Mouse (Mus musculus): ENCODE results near the gene Tsc2. TPM values are rescaled to one million over a fixed set of nuclear protein-coding genes. Genes with fewer than 3 reads are reported as not detected.
"Not testable (repeated sequence)": the region's sequence is repeated elsewhere in the genome, so short reads cannot be mapped to it uniquely, and the experiment has no call there.

Gene Tsc2
- 100 to 1,000 TPM in 1 of 2 experiments, 10 to 100 TPM in 1; 93.9 to 101 TPM for total RNA-seq (2021)

DNA sequence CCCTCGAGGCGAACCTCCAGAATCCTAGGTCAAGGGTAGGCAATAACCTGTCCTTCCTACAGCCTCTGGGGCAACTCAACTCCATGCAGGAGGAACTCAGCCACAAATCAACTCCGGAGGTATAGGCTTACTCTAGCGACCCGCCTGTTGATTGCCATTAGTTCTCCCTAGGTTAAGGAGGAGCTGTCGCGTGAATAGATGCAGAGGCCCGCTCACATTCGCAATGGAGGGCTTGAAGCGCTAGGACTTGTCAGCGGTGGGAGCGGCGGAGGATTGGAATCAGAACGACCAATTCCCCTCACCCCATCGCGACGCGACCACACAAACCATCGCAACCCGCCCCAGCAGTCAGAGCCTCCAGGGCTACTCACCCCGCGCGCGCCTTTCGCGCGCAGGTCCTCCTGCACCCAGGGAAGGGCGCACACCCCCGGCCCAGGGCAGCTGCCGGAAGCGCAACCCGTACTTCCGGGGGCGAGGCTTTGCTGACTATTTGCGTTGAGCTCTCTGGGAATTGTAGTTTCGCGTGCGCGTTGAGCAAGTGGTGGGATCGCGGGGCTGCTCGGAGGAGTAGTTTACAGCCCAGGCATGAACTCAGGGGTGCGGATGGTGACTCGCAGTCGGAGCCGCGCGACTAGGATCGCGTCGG lies at the start of gene Tsc2, which contains the start of gene Nthl1:
Gene Tsc2 (minus strand): TSS at position 464 of the 646 bp plus-strand sequence.
Gene Nthl1 (plus strand): TSS at position 514 of the 646 bp plus-strand sequence.
- intact Hi-C loops (cut with DNase I): no loop called here

GRCm38 (mm10) chr17:24677500-24678080 lies 45.2 kb upstream of the Tsc2 start:
- DNase-seq (ENCODE audit: low spot score): no peak
- intact Hi-C loops (cut with DNase I): no loop called here

More for the DNA sequence above, at the start of gene Tsc2, which contains the start of gene Nthl1:
- DNase-seq (ENCODE audit: low spot score): peak; percentile 72

DNA sequence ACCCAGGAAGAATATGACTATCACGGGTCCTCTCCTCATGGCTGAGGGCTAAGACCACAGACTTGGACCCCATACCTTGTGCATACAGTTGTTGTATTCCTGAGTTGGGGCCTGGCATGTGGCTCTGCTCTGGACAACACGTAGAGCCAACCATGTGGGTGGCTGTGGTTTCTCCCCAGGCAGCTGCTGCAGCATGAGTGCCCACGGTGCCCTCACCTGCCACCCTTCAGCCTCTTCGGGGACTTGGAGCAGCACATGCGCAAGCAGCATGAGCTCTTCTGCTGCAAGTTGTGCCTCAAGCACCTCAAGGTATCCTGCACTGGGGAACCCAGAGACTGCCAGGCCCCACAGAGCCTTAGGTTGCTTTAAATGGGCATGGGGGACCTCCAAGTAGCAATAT lies 44.4 kb upstream of the Tsc2 start:
- intact Hi-C loops (cut with DNase I): loop anchor here (1.0 kb wide), 1 partner anchor 30 kb away; the partner anchor contains the start of gene Tbl3
- no peak for DNase-seq (ENCODE audit: low spot score)

GRCm38 (mm10) chr17:24676187-24676586 lies 43.8 kb upstream of the Tsc2 start:
- intact Hi-C loops (cut with DNase I): loop anchor here (1.0 kb wide), 1 partner anchor 31 kb away; the partner anchor contains the start of gene Tbl3
- no peak for DNase-seq (ENCODE audit: low spot score)

GRCm38 (mm10) chr17:24674277-24674676 lies 41.8 kb upstream of the Tsc2 start:
- intact Hi-C loops (cut with DNase I): loop anchor here (5.0 kb wide), 1 partner anchor 197 kb away; the partner anchor contains the start of gene Mlst8

GRCm38 (mm10) chr17:24672141-24672540 lies 39.7 kb upstream of the Tsc2 start:
- intact Hi-C loops (cut with DNase I): loop anchor here (5.0 kb wide), 1 partner anchor 195 kb away; the partner anchor contains the start of gene Mlst8
- peak; percentile 62 for DNase-seq (ENCODE audit: low spot score)

More at GRCm38 (mm10) chr17:24674277-24674676, 41.8 kb upstream of the Tsc2 start:
- no peak for DNase-seq (ENCODE audit: low spot score)

DNA sequence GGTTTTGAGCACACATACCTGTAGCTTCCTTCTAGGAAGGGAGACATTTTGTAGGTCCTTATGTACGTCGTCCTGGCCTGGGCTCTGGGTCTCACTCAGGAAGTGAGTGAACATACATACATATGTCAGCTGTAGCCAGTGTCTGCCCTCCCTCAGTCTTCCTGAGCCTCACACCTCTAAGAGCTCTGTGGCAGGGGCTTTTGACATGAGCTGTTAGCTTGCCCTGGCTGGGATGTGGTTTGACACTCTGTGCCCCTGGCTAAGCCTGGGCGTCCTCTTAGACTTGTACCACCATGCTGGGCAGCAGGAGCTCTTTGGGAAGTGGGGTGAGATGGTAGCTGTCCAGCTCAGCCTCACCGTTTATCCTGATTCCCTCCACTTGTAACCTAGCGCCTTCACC lies 38.9 kb upstream of the Tsc2 start:
- intact Hi-C loops (cut with DNase I): loop anchor here (5.0 kb wide), 1 partner anchor 194 kb away; the partner anchor contains the start of gene Mlst8
- no peak for DNase-seq (ENCODE audit: low spot score)

- no peak for DNase-seq (ENCODE audit: low spot score)
- intact Hi-C loops (cut with DNase I): loop anchor here (5.0 kb wide), 1 partner anchor 193 kb away; the partner anchor contains the start of gene Mlst8
Observed at GRCm38 (mm10) chr17:24670246-24670844, 37.9 kb upstream of the Tsc2 start.

GRCm38 (mm10) chr17:24669545-24670245 lies 37.3 kb upstream of the Tsc2 start, which contains the start of gene Zfp598:
Gene Zfp598 (plus strand): TSS chr17:24669687.
- DNase-seq (ENCODE audit: low spot score): peak; percentile 91
- intact Hi-C loops (cut with DNase I): loop anchor here (5.0 kb wide), 3 partner anchors 42 to 192 kb away; partner anchors contain the start of genes Mlst8 and Traf7

- intact Hi-C loops (cut with DNase I): loop anchor here (5.0 kb wide), 2 partner anchors 42 to 142 kb away; partner anchors contain the start of gene Traf7
- not testable (repeated sequence) for DNase-seq (ENCODE audit: low spot score)
Observed at GRCm38 (mm10) chr17:24669214-24669544, 36.7 kb upstream of the Tsc2 start.

GRCm38 (mm10) chr17:24667416-24667815 lies 35.0 kb upstream of the Tsc2 start:
- no peak for DNase-seq (ENCODE audit: low spot score)
- intact Hi-C loops (cut with DNase I): loop anchor here (5.0 kb wide), 2 partner anchors 40 to 140 kb away; partner anchors contain the start of gene Traf7

DNA sequence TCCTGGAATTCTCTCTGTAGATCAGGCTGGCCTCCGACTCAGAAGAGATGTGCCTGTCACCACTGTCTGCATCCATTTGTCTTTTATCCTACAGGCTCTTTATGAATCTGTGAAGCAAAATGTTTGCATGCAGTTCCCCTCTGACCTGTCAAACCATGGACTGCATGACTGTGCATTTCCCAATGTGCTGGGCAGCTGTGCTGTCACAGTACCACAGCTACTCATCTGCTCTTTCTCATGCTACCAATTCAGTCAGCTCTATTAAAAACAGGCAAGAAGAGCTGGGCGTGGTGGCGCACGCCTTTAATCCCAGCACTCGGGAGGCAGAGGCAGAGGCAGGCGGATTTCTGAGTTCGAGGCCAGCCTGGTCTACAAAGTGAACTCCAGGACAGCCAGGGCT lies 34.6 kb upstream of the Tsc2 start:
- intact Hi-C loops (cut with DNase I): loop anchor here (5.0 kb wide), 2 partner anchors 40 to 140 kb away; partner anchors contain the start of gene Traf7
- not testable (repeated sequence) for DNase-seq (ENCODE audit: low spot score)

- DNase-seq (ENCODE audit: low spot score): no peak
- intact Hi-C loops (cut with DNase I): no loop called here
Observed at GRCm38 (mm10) chr17:24658017-24658758, 25.8 kb upstream of the Tsc2 start, which contains the start of gene Npw. Gene Npw (minus strand): TSS chr17:24658457.

GRCm38 (mm10) chr17:24654969-24655368 lies 22.5 kb upstream of the Tsc2 start:
- intact Hi-C loops (cut with DNase I): loop anchor here (2.0 to 5.0 kb wide), 3 partner anchors 26 to 128 kb away; partner anchors contain the start of gene Traf7
- no peak for DNase-seq (ENCODE audit: low spot score)

DNA sequence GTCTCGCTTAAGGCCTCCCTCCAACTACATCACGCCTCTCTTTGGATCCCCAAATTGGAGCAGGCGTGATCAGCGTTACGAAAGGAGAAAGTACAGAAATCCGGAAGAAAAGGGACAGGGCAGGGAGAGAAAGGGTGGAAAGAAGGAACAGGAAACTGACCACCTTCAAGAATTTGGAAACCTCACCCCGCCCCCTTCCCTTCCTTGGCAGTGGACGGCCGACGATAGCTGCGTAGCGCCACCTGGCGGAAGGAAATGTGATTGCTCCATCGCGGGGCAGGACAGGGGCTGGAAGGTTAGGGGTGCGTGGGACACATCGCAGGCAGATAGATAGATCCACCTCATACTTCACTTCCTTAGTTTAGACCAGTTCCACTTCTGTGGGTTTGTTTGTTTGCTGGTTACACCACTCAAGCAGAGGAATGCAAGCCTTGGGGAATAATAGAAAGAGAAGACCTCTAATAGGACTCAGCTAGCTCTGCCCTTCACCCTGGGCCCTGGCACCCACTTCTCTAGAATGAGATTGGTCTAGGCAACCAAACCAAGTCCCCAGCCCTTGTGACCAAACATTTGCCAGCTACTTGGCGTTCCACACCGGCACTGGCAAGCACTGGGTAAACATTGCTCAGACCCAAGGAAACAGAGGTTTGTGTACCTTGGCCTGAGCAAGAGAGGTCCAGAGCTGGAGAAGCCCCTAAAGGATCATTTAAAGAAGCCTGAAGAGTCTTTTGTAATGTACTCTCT lies 21.7 kb upstream of the Tsc2 start:
- intact Hi-C loops (cut with DNase I): loop anchor here (2.0 to 5.0 kb wide), 3 partner anchors 25 to 127 kb away; partner anchors contain the start of gene Traf7
- no peak for DNase-seq (ENCODE audit: low spot score)

DNA sequence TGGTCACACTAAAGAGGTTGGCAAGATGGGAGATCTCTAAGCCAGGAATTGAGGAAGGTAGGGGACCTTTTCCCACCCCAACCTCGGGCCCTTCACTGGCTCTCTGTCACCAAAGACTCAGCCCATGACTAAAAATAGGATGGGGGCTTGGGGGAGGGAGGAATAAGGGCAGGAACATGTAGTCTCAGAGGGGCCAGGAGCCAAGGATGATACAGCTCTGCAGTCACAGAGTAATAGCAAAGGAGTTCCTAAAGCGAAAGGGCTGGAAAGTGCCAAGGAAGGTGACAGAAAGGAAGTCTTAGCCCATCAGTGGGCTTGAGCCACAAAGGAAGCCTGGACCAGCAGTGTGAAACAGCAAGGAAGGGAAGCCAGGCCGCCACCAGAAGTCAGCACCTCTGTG lies 19.4 kb upstream of the Tsc2 start:
- no peak for DNase-seq (ENCODE audit: low spot score)
- intact Hi-C loops (cut with DNase I): loop anchor here (5.0 kb wide), 1 partner anchor 125 kb away; the partner anchor contains the start of gene Traf7

GRCm38 (mm10) chr17:24650766-24651165 lies 18.3 kb upstream of the Tsc2 start:
- intact Hi-C loops (cut with DNase I): loop anchor here (5.0 kb wide), 1 partner anchor 123 kb away; the partner anchor contains the start of gene Traf7
- no peak for DNase-seq (ENCODE audit: low spot score)

Data from heart, postnatal 25 days (tissue).